Mouse (Mus musculus) kidney, embryonic 14.5 days (tissue): ENCODE data around the gene Agap1. TPM values are rescaled to one million over a fixed set of nuclear protein-coding genes. Genes with fewer than 3 reads are reported as not detected.

Experiments
- ATAC-seq: fragments of 200-750 bp; cut with Nextera tagmentation; 2 replicates; pipeline ENCODE4 v1.8.0; 2017; ENCODE audit warnings: moderate number of reproducible peaks, mild to moderate bottlenecking, moderate TSS enrichment, moderate library complexity; ENCODE audit not compliant: low FRiP score, low TSS enrichment
- H3K27ac ChIP-seq: fragments of 300-500 bp; sonication (generic); 2 replicates; pipeline ENCODE4 v1.5.1; 2014; ENCODE audit warnings: low read depth, mild to moderate bottlenecking, low read length, moderate library complexity, mixed read lengths
- H3K27me3 ChIP-seq: fragments of 300-500 bp; sonication (generic); 2 replicates; pipeline ENCODE4 v1.6.1; 2014; ENCODE audit warnings: mild to moderate bottlenecking, low read length; ENCODE audit not compliant: control insufficient read depth, insufficient read depth
- H3K36me3 ChIP-seq: fragments of 300-500 bp; sonication (generic); 2 replicates; pipeline ENCODE4 v1.6.1; 2014; ENCODE audit warnings: low read length, mixed read lengths; ENCODE audit not compliant: control insufficient read depth, insufficient read depth
- H3K4me1 ChIP-seq: fragments of 300-500 bp; sonication (generic); 2 replicates; pipeline ENCODE4 v1.6.1; 2014; ENCODE audit warnings: low read length, mixed read lengths; ENCODE audit not compliant: control insufficient read depth, insufficient read depth
- H3K4me2 ChIP-seq: fragments of 300-500 bp; sonication (generic); replicated peaks from 2 replicates; pipeline ENCODE4 v1.6.1; 2014; ENCODE audit warnings: low read depth, mild to moderate bottlenecking, low read length
- H3K4me3 ChIP-seq: fragments of 300-500 bp; sonication (generic); 2 replicates; pipeline ENCODE4 v1.5.1; 2014; ENCODE audit warnings: mild to moderate bottlenecking, low read length
- H3K9ac ChIP-seq: fragments of 300-500 bp; sonication (generic); 2 replicates; pipeline ENCODE4 v1.6.1; 2014; ENCODE audit warnings: low read depth, mild to moderate bottlenecking, low read length, moderate library complexity
- H3K9me3 ChIP-seq: fragments of 300-500 bp; sonication (generic); 2 replicates; pipeline ENCODE4 v1.6.1; 2016; ENCODE audit warnings: low read length; ENCODE audit not compliant: control insufficient read depth
- WGBS: fragments of 180-500 bp; shearing (Covaris S2); extraction: QIAGEN DNeasy Blood & Tissue Kit; methylation state at CpG from one replicate; pipeline ENCODE4 v1.1.7; 2014; 5-methylcytosine and 5-hydroxymethylcytosine counted together
- polyA plus RNA-seq: library from polyadenylated mRNA; unstranded; fragments of >200 nt; fragmentation: Nextera tagmentation; extraction: Ambion mirVana; gene quantifications from 2 replicates; pipeline ENCODE4 v1.2.1, GENCODE M21; 2014

Agap1 gene
- polyA plus RNA-seq, 1 experiment from 2014 or later, result 19.3 TPM

- Histone ChIP-seq H3K9ac (no peak overlapping the region), H3K36me3 (no peaks in the 10 kb centered on the region; the same call in 1 of the 2 replicates), H3K4me3 (no peak overlapping the region), H3K9me3 (no peaks in the 10 kb centered on the region), H3K4me2 (no peak overlapping the region), H3K27ac (no peak overlapping the region), H3K27me3 (no peaks in the 10 kb centered on the region), H3K4me1 (no peaks in the 10 kb centered on the region)
- WGBS, result 36% methylated on average over 18 of the region's 18 CpGs
- peak; percentile 62; the same call in 1 of the 2 replicates for ATAC-seq
These were observed 259.8 kb downstream of the Agap1 start for GRCm38 (mm10) chr1:89714165-89714980.

DNA sequence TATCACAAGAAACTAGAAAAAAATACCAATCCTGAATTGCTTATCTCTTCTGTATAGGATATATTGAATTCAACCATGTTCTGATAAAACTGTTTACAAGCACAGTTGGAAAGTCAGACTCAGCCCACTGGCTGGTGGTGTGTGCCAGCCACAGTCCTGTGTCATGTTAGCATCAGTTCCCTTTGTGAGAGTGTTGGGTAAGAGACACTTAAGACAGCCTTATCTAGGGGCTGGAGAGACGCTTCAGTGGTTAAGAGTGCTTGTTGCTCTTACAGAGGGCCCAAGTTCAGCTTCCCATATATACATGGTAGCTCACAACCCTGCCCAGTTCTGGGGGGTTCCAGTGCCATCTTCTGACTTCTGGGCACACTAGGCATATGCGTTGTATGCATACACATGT lies 261.6 kb downstream of the Agap1 start:
- no peak overlapping the region for H3K4me2 ChIP-seq
- no peak overlapping the region for H3K9ac ChIP-seq
- H3K9me3 ChIP-seq, result no peaks in the 10 kb centered on the region
- no peaks in the 10 kb centered on the region for H3K4me1 ChIP-seq
- no peak overlapping the region for H3K4me3 ChIP-seq
- H3K27ac ChIP-seq, result no peak overlapping the region
- 88% methylated on average over 2 of the region's 2 CpGs for WGBS
- H3K36me3 ChIP-seq, result no peaks in the 10 kb centered on the region
- ATAC-seq, result no peak
- no peaks in the 10 kb centered on the region for H3K27me3 ChIP-seq

DNA sequence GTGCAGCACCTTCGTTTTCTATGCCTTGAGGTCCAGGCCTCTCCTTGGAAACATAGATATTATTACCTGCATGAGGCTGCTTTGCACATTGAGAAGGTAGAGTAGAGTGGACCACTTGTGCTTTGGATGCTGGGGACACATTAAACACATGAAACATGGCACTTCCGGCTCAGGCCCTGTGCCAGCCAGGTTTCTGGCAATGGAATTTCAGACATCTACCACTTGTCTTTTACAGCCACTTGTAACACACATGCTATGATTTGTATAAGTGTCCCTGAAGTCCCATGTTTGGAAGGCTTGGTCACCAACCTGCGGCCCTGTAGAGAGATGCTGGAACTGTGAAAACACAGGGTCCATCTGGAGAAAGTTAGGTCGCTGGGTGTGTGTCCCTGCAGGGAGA lies 262.5 kb downstream of the Agap1 start:
- no peaks in the 10 kb centered on the region for H3K36me3 ChIP-seq
- WGBS, result 89% methylated on average over 4 of the region's 4 CpGs
- H3K27me3 ChIP-seq, result no peaks in the 10 kb centered on the region
- H3K4me3 ChIP-seq, result no peak overlapping the region
- H3K4me1 ChIP-seq, result no peaks in the 10 kb centered on the region
- ATAC-seq, result no peak
- H3K4me2 ChIP-seq, result no peak overlapping the region
- H3K27ac ChIP-seq, result no peak overlapping the region
- H3K9ac ChIP-seq, result no peak overlapping the region
- no peaks in the 10 kb centered on the region for H3K9me3 ChIP-seq

DNA sequence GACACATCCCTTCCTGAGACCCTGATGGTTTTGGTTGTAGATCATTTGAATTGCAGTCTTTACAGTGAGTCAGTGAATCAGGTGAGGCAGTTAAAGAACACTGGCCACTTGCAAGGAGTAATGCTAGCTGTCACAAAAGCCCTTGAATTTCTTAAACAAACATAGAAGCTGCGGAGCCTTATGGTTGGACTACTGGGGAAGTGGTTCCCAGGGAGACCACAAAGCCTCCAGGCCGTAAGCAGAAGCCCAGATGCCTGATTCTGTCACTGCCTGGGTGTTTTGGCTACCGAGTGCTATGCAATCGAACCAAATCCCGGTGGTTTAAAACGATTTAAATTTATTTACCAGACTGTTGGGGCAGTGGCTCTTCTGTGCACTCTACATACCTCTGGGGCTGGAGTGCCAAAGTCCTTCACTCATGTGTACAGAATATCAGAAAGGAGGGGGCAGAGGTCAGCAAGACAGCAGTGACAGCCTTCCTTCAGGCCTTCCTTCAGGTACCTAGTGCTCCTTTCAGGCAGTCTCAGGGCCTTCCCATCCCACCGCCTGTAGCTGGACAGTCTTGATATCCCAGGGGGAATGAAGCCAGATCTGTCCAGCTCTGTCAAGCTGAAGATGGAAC lies 264.3 kb downstream of the Agap1 start:
- Histone ChIP-seq H3K27ac (no peak overlapping the region), H3K4me3 (no peak overlapping the region), H3K27me3 (no peaks in the 10 kb centered on the region), H3K4me1 (no peaks in the 10 kb centered on the region), H3K4me2 (no peak overlapping the region), H3K36me3 (no peaks in the 10 kb centered on the region), H3K9ac (no peak overlapping the region), H3K9me3 (no peaks in the 10 kb centered on the region)
- no peak for ATAC-seq
- WGBS, result 67% methylated on average over 7 of the region's 7 CpGs

DNA sequence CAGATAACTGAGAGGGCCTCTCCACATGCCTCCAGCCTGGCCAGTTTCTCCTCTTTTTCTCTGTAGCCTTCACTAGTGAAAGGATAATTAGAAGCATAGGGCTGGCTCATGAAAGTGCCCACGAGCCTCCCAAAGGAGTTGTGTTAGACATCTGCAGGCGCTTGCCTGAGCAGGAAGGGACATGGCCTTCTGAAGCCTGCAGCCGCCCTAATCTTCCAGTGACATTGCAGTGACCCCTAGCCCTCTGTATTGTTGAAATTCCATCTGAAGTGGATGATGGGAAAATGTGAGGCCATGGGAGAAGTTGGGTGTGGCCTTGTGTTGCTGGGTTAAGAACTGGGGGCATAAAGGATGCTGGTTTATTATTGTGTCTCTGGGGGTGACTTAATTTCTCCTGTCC lies 269.5 kb downstream of the Agap1 start:
- Histone ChIP-seq H3K9ac (no peak overlapping the region), H3K4me3 (no peak overlapping the region), H3K36me3 (0 out of 2 replicates have a peak, but pooled peaks cover 3% of the 10 kb centered on the region), H3K27ac (peak overlapping the region; percentile 17; the same call in 1 of the 2 replicates), H3K9me3 (no peaks in the 10 kb centered on the region), H3K4me1 (peaks cover 6% of the 10 kb centered on the region; the same call in 1 of the 2 replicates), H3K4me2 (no peak overlapping the region), H3K27me3 (no peaks in the 10 kb centered on the region)
- ATAC-seq, result no peak
- WGBS, result 45% methylated on average over 3 of the region's 3 CpGs

- H3K27me3 ChIP-seq, result no peaks in the 10 kb centered on the region
- 68% methylated on average over 6 of the region's 6 CpGs for WGBS
- peak overlapping the region; percentile 17; the same call in 1 of the 2 replicates for H3K27ac ChIP-seq
- H3K9ac ChIP-seq, result no peak overlapping the region
- H3K36me3 ChIP-seq, result 0 out of 2 replicates have a peak, but pooled peaks cover 3% of the 10 kb centered on the region
- H3K4me1 ChIP-seq, result peaks cover 6% of the 10 kb centered on the region; the same call in 1 of the 2 replicates
- H3K4me3 ChIP-seq, result no peak overlapping the region
- no peak for ATAC-seq
- no peak overlapping the region for H3K4me2 ChIP-seq
- no peaks in the 10 kb centered on the region for H3K9me3 ChIP-seq
These were observed 269.9 kb downstream of the Agap1 start for GRCm38 (mm10) chr1:89724555-89724954.

DNA sequence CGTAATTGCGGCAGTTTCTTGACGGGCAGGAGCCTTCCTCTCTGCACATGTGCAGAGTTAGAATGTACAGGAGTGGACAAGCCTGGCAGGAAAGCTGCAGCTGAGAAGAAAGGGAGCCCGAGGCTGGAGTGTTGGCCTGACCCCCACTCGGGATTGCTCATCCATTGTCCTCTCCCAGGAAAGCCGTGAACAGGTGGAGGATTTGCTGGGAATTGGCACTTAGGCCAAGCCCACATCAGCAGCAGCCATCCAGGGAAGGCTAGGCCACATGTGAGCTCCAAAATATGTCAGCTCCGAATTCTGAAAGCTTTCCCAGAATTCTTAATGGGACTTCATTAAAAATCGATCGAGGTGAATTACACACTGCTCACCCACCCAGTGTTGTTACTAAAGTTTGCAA lies 270.4 kb downstream of the Agap1 start:
- no peak overlapping the region for H3K4me2 ChIP-seq
- H3K27me3 ChIP-seq, result no peaks in the 10 kb centered on the region
- no peaks in the 10 kb centered on the region for H3K9me3 ChIP-seq
- no peak overlapping the region for H3K27ac ChIP-seq
- no peak for ATAC-seq
- no peak overlapping the region for H3K4me3 ChIP-seq
- H3K4me1 ChIP-seq, result peaks cover 6% of the 10 kb centered on the region; the same call in 1 of the 2 replicates
- 0 out of 2 replicates have a peak, but pooled peaks cover 3% of the 10 kb centered on the region for H3K36me3 ChIP-seq
- 69% methylated on average over 9 of the region's 9 CpGs for WGBS
- H3K9ac ChIP-seq, result no peak overlapping the region

- Histone ChIP-seq H3K4me1 (peaks cover 6% of the 10 kb centered on the region; the same call in 1 of the 2 replicates), H3K9me3 (no peaks in the 10 kb centered on the region), H3K4me2 (no peak overlapping the region), H3K4me3 (no peak overlapping the region), H3K36me3 (peaks cover 3% of the 10 kb centered on the region; the same call in 1 of the 2 replicates), H3K9ac (no peak overlapping the region), H3K27ac (no peak overlapping the region), H3K27me3 (peaks cover 2% of the 10 kb centered on the region; the same call in 1 of the 2 replicates)
- no peak for ATAC-seq
- WGBS, result 99% methylated on average over 6 of the region's 6 CpGs
These were observed 273.9 kb downstream of the Agap1 start for GRCm38 (mm10) chr1:89728481-89728880.
